Mouse (Mus musculus) embryonic stem cell, embryonic (primary cell): ENCODE data around the gene Ednrb.
"Not testable (repeated sequence)": the region's sequence is repeated elsewhere in the genome, so short reads cannot be mapped to it uniquely, and the experiment has no call there.

ENCODE experiments used
- CTCF ChIA-PET, 4 experiments: fragments of 300-600 bp in 2 of 4; fragments of 350-600 bp in 2 of 4; sonication (Branson Sonifier 250); formaldehyde crosslinking; loops; one replicate each; lab custom pipeline; 2022; ENCODE audit warnings: inconsistent platforms in 2 of 4; lab: Charles Lee
- POLR2A ChIA-PET, 4 experiments: fragments of 300-600 bp in 2 of 4; fragments of 350-600 bp in 2 of 4; sonication (Branson Sonifier 250); formaldehyde crosslinking; loops; one replicate each; lab custom pipeline; 2022; ENCODE audit warnings: antibody characterized with exemption in 4 of 4, inconsistent platforms in 1 of 4; lab: Charles Lee

Gene Ednrb

GRCm38 (mm10) chr14:103831007-103831406, 13.2 kb downstream of the Ednrb start:
- POLR2A ChIA-PET, result no interaction called here
- CTCF ChIA-PET, result no interaction called here

GRCm38 (mm10) chr14:103826343-103826742, 17.9 kb downstream of the Ednrb start:
- POLR2A ChIA-PET, result no interaction called here
- CTCF ChIA-PET, result no interaction called here

- POLR2A ChIA-PET, result no interaction called here
- CTCF ChIA-PET, result no interaction called here
Observed at GRCm38 (mm10) chr14:103825934-103826333, 18.3 kb downstream of the Ednrb start.

GRCm38 (mm10) chr14:103823501-103823900, 20.7 kb downstream of the Ednrb start:
- CTCF ChIA-PET, result no interaction called here
- POLR2A ChIA-PET, result no interaction called here

- ChIA-PET CTCF (no interaction called here), POLR2A (no interaction called here)
Observed at GRCm38 (mm10) chr14:103822590-103822989, 21.6 kb downstream of the Ednrb start.

- ChIA-PET CTCF (no interaction called here), POLR2A (no interaction called here)
Observed at GRCm38 (mm10) chr14:103816637-103817308, 27.4 kb downstream of the Ednrb start.

GRCm38 (mm10) chr14:103815542-103815941, 28.7 kb downstream of the Ednrb start:
- ChIA-PET CTCF (interaction anchor here in 1 of 4 experiments (0.7 kb wide), 1 partner anchor 11 kb away, joined by 6 read pairs; no protein-coding TSS in a partner anchor), POLR2A (no interaction called here)

- CTCF ChIA-PET, result interaction anchor here in 1 of 4 experiments (0.6 kb wide), 1 partner anchor 789 kb away, joined by 8 read pairs; no protein-coding TSS in a partner anchor
Observed at GRCm38 (mm10) chr14:103814015-103814691, 30.0 kb downstream of the Ednrb start.

GRCm38 (mm10) chr14:103813246-103813645, 31.0 kb downstream of the Ednrb start:
- CTCF ChIA-PET, result no interaction called here
- POLR2A ChIA-PET, result no interaction called here

More at GRCm38 (mm10) chr14:103814015-103814691, 30.0 kb downstream of the Ednrb start:
- POLR2A ChIA-PET, result interaction anchor here in 1 of 4 experiments (0.6 kb wide), 1 partner anchor 343 kb away, joined by 3 read pairs; no protein-coding TSS in a partner anchor

- POLR2A ChIA-PET, result no interaction called here
- CTCF ChIA-PET, result no interaction called here
Observed at GRCm38 (mm10) chr14:103811291-103811690, 32.9 kb downstream of the Ednrb start.

- ChIA-PET CTCF (no interaction called here), POLR2A (no interaction called here)
Observed at GRCm38 (mm10) chr14:103803907-103804659, 40.1 kb downstream of the Ednrb start.

GRCm38 (mm10) chr14:103797123-103797522, 47.1 kb downstream of the Ednrb start:
- ChIA-PET CTCF (no interaction called here), POLR2A (no interaction called here)

GRCm38 (mm10) chr14:103795591-103795990, 48.6 kb downstream of the Ednrb start:
- POLR2A ChIA-PET, result no interaction called here
- CTCF ChIA-PET, result no interaction called here

- POLR2A ChIA-PET, result no interaction called here
- CTCF ChIA-PET, result no interaction called here
Observed at GRCm38 (mm10) chr14:103793409-103793808, 50.8 kb downstream of the Ednrb start.

- ChIA-PET CTCF (no interaction called here), POLR2A (no interaction called here)
Observed at GRCm38 (mm10) chr14:103792726-103793125, 51.5 kb downstream of the Ednrb start.

- ChIA-PET CTCF (no interaction called here), POLR2A (no interaction called here)
Observed at GRCm38 (mm10) chr14:103787547-103787946, 56.7 kb downstream of the Ednrb start.

GRCm38 (mm10) chr14:103785096-103785965, 58.9 kb downstream of the Ednrb start:
- ChIA-PET POLR2A (no interaction called here), CTCF (no interaction called here)

GRCm38 (mm10) chr14:103780336-103780735, 63.9 kb downstream of the Ednrb start:
- CTCF ChIA-PET, result not testable (repeated sequence)

GRCm38 (mm10) chr14:103779276-103779675, 64.9 kb downstream of the Ednrb start:
- CTCF ChIA-PET, result no interaction called here
- POLR2A ChIA-PET, result no interaction called here

More at GRCm38 (mm10) chr14:103780336-103780735, 63.9 kb downstream of the Ednrb start:
- POLR2A ChIA-PET, result not testable (repeated sequence)
